Mouse (Mus musculus) E14TG2a.4 (cell line): ENCODE data around the gene Gm45021.

ENCODE experiments used
- H3K27me3 ChIP-seq: 2 replicates; pipeline ENCODE4 v1.6.1; 2014; ENCODE audit warnings: low read length, control low read depth; ENCODE audit not compliant: insufficient read depth
- H3K36me3 ChIP-seq: 2 replicates; pipeline ENCODE4 v1.6.1; 2014; ENCODE audit warnings: low read length, control low read depth; ENCODE audit not compliant: insufficient read depth
- H3K4me1 ChIP-seq: replicated peaks from 2 replicates; pipeline ENCODE4 v1.6.1; 2014; ENCODE audit warnings: low read depth, low read length, control low read depth
- H3K4me3 ChIP-seq: replicated peaks from 2 replicates; pipeline ENCODE4 v1.5.1; 2014; ENCODE audit warnings: mild to moderate bottlenecking, low read length
- H3K9me3 ChIP-seq: 2 replicates; pipeline ENCODE4 v1.6.1; 2014; ENCODE audit warnings: low read length, control low read depth
- CTCF ChIP-seq: conservative IDR thresholded peaks from 2 replicates; pipeline ENCODE4 v1.5.1; 2014; ENCODE audit warnings: low read length
- NANOG ChIP-seq: IDR thresholded peaks from 2 replicates; pipeline ENCODE4 v1.6.1; 2014; ENCODE audit warnings: borderline replicate concordance, low read length, mixed read lengths
- POU5F1 ChIP-seq: IDR thresholded peaks from 2 replicates; pipeline ENCODE4 v1.6.1; 2014; ENCODE audit warnings: low read length, borderline replicate concordance

The Gm45021 gene

GRCm38 (mm10) chr6:48589194-48589750 is at the start of gene Gm45021:
Gm45021 (plus strand) TSS chr6:48589610.
- Histone ChIP-seq H3K4me3 (no peak within 1 kb of the TSS), H3K36me3 (no peaks in the 10 kb centered on the region), H3K4me1 (peaks cover 8% of the 10 kb centered on the region), H3K27me3 (peaks cover 40% of the 10 kb centered on the region), H3K9me3 (peaks cover 9% of the 10 kb centered on the region)
- no peak for TF ChIP-seq NANOG
- no peak for TF ChIP-seq CTCF
- no peak for TF ChIP-seq POU5F1

- Histone ChIP-seq H3K9me3 (no peaks in the 10 kb centered on the region), H3K4me1 (peaks cover 44% of the 10 kb centered on the region), H3K4me3 (no peak overlapping the region), H3K36me3 (0 out of 2 replicates have a peak, but pooled peaks cover 6% of the 10 kb centered on the region), H3K27me3 (peaks cover 33% of the 10 kb centered on the region)
- TF ChIP-seq NANOG (no peak), POU5F1 (no peak), CTCF (no peak)
Observed at GRCm38 (mm10) chr6:48539860-48540259, 49.5 kb upstream of the Gm45021 start.

- Histone ChIP-seq H3K9me3 (no peaks in the 10 kb centered on the region), H3K4me1 (peaks cover 44% of the 10 kb centered on the region), H3K4me3 (no peak overlapping the region), H3K36me3 (0 out of 2 replicates have a peak, but pooled peaks cover 6% of the 10 kb centered on the region), H3K27me3 (peaks cover 30% of the 10 kb centered on the region)
- TF ChIP-seq NANOG (no peak), POU5F1 (no peak), CTCF (no peak)
Observed at GRCm38 (mm10) chr6:48540721-48541120, 48.7 kb upstream of the Gm45021 start.

GRCm38 (mm10) chr6:48541560-48542450 is 47.6 kb upstream of the Gm45021 start:
- TF ChIP-seq CTCF = no peak
- TF ChIP-seq POU5F1 = no peak
- TF ChIP-seq NANOG = no peak
- H3K4me1 ChIP-seq = peaks cover 46% of the 10 kb centered on the region
- 0 out of 2 replicates have a peak, but pooled peaks cover 6% of the 10 kb centered on the region for H3K36me3 ChIP-seq

GRCm38 (mm10) chr6:48542631-48543030 is 46.8 kb upstream of the Gm45021 start:
- H3K27me3 ChIP-seq = peaks cover 19% of the 10 kb centered on the region
- no peak overlapping the region for H3K4me3 ChIP-seq
- peaks cover 41% of the 10 kb centered on the region for H3K4me1 ChIP-seq
- H3K36me3 ChIP-seq = 0 out of 2 replicates have a peak, but pooled peaks cover 6% of the 10 kb centered on the region
- no peak for TF ChIP-seq POU5F1
- no peak for TF ChIP-seq NANOG
- TF ChIP-seq CTCF = no peak
- no peaks in the 10 kb centered on the region for H3K9me3 ChIP-seq

More at GRCm38 (mm10) chr6:48541560-48542450, 47.6 kb upstream of the Gm45021 start:
- H3K27me3 ChIP-seq = peaks cover 20% of the 10 kb centered on the region
- H3K9me3 ChIP-seq = no peaks in the 10 kb centered on the region
- no peak overlapping the region for H3K4me3 ChIP-seq

GRCm38 (mm10) chr6:48545251-48545650 is 44.2 kb upstream of the Gm45021 start:
- H3K27me3 ChIP-seq = peaks cover 8% of the 10 kb centered on the region
- 0 out of 2 replicates have a peak, but pooled peaks cover 6% of the 10 kb centered on the region for H3K36me3 ChIP-seq
- TF ChIP-seq NANOG (no peak), CTCF (no peak), POU5F1 (no peak)
- no peak overlapping the region for H3K4me3 ChIP-seq
- no peaks in the 10 kb centered on the region for H3K9me3 ChIP-seq
- peaks cover 28% of the 10 kb centered on the region for H3K4me1 ChIP-seq

- peaks cover 10% of the 10 kb centered on the region for H3K27me3 ChIP-seq
- H3K4me3 ChIP-seq = no peak overlapping the region
- H3K36me3 ChIP-seq = no peaks in the 10 kb centered on the region
- TF ChIP-seq POU5F1 (no peak), CTCF (0 out of 2 replicates have a peak, but pooled peaks have one; percentile 6), NANOG (no peak)
- H3K9me3 ChIP-seq = no peaks in the 10 kb centered on the region
- peaks cover 19% of the 10 kb centered on the region for H3K4me1 ChIP-seq
Observed at GRCm38 (mm10) chr6:48546271-48546670, 43.1 kb upstream of the Gm45021 start.

GRCm38 (mm10) chr6:48546858-48547257 is 42.6 kb upstream of the Gm45021 start:
- H3K4me1 ChIP-seq = peaks cover 13% of the 10 kb centered on the region
- H3K36me3 ChIP-seq = no peaks in the 10 kb centered on the region
- H3K27me3 ChIP-seq = peaks cover 10% of the 10 kb centered on the region
- no peak for TF ChIP-seq CTCF
- TF ChIP-seq POU5F1 = no peak
- no peak for TF ChIP-seq NANOG
- H3K4me3 ChIP-seq = no peak overlapping the region
- no peaks in the 10 kb centered on the region for H3K9me3 ChIP-seq
